Mouse (Mus musculus) heart, embryonic 11.5 days (tissue): Measurements from ENCODE around the gene Hmga2. TPM values are rescaled to one million over a fixed set of nuclear protein-coding genes. Genes with fewer than 3 reads are reported as not detected.

Experiments used
- ATAC-seq: fragments of 200-750 bp; cut with Nextera tagmentation; replicated peaks from 2 replicates; pipeline ENCODE4 v1.8.0; 2017; ENCODE audit warnings: moderate library complexity; ENCODE audit not compliant: insufficient number of reproducible peaks, low FRiP score, low TSS enrichment
- H3K27ac ChIP-seq: fragments of 300-500 bp; sonication (generic); 2 replicates; pipeline ENCODE4 v1.5.1; 2014; ENCODE audit warnings: mild to moderate bottlenecking, low read depth, low read length
- H3K27me3 ChIP-seq: fragments of 300-500 bp; sonication (generic); 2 replicates; pipeline ENCODE4 v1.6.1; 2014; ENCODE audit warnings: mild to moderate bottlenecking, low read length, mixed read lengths; ENCODE audit not compliant: control insufficient read depth, insufficient read depth
- H3K36me3 ChIP-seq: fragments of 300-500 bp; sonication (generic); 2 replicates; pipeline ENCODE4 v1.6.1; 2014; ENCODE audit warnings: mild to moderate bottlenecking, low read length, moderate library complexity, mixed read lengths; ENCODE audit not compliant: control insufficient read depth, insufficient read depth
- H3K4me1 ChIP-seq: fragments of 300-500 bp; sonication (generic); 2 replicates; pipeline ENCODE4 v1.6.1; 2014; ENCODE audit warnings: low read length; ENCODE audit not compliant: control insufficient read depth, insufficient read depth
- H3K4me2 ChIP-seq: fragments of 300-500 bp; sonication (generic); 2 replicates; pipeline ENCODE4 v1.6.1; 2014; ENCODE audit warnings: mild to moderate bottlenecking, moderate library complexity
- H3K4me3 ChIP-seq: fragments of 300-500 bp; sonication (generic); 2 replicates; pipeline ENCODE4 v1.5.1; 2014; ENCODE audit warnings: low read depth, low read length
- H3K9ac ChIP-seq: fragments of 300-500 bp; sonication (generic); 2 replicates; pipeline ENCODE4 v1.6.1; 2014; ENCODE audit warnings: mild to moderate bottlenecking, low read depth, low read length, moderate library complexity
- H3K9me3 ChIP-seq: fragments of 300-500 bp; sonication (generic); replicated peaks from 2 replicates; pipeline ENCODE4 v1.6.1; 2016; ENCODE audit warnings: low read length; ENCODE audit not compliant: control insufficient read depth
- WGBS: fragments of 180-500 bp; shearing (Covaris S2); extraction: QIAGEN DNeasy Blood & Tissue Kit; methylation state at CpG from one replicate; pipeline ENCODE4 v1.1.7; 2014; ENCODE audit not compliant: insufficient replicate concordance; 5-methylcytosine and 5-hydroxymethylcytosine counted together
- polyA plus RNA-seq: library from polyadenylated mRNA; unstranded; fragments of >200 nt; fragmentation: Nextera tagmentation; extraction: Ambion mirVana; gene quantifications from 2 replicates; pipeline ENCODE4 v1.2.1, GENCODE M21; 2014

The Hmga2 gene
- polyA plus RNA-seq, 1 experiment from 2014 or later, result 42.6 TPM

DNA sequence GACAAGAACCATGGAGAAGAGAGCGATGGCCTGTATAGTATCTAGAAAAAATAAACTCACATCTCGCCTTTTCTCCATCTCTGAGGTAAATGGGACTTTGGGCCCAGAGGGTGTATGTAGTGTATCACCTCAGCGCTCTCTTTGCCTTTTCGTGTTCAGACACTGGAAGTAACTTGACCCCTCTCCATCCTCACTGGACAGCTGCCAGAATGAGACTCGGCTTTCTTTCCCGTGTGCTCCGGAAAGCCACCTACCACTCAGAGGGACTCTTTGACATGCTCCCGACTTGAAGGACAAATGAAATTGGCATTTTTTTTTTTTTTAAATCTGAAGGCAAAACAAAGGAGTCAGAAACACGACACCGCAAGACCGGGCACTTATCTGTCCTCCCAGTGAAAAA is 35.0 kb downstream of the Hmga2 start:
- Histone ChIP-seq H3K4me2 (no peak overlapping the region), H3K9me3 (no peaks in the 10 kb centered on the region), H3K27me3 (no peaks in the 10 kb centered on the region), H3K4me1 (peaks cover 16% of the 10 kb centered on the region), H3K4me3 (no peak overlapping the region), H3K27ac (no peak overlapping the region), H3K9ac (no peak overlapping the region), H3K36me3 (peaks cover 2% of the 10 kb centered on the region; the same call in 1 of the 2 replicates)
- no peak for ATAC-seq
- WGBS, result 48% methylated on average over 11 of the region's 11 CpGs

- Histone ChIP-seq H3K27ac (no peak overlapping the region), H3K36me3 (no peaks in the 10 kb centered on the region), H3K9ac (no peak overlapping the region), H3K9me3 (no peaks in the 10 kb centered on the region), H3K4me2 (no peak overlapping the region), H3K27me3 (no peaks in the 10 kb centered on the region), H3K4me1 (peaks cover 8% of the 10 kb centered on the region), H3K4me3 (no peak overlapping the region)
- ATAC-seq, result no peak
- WGBS, result 36% methylated on average over 7 of the region's 7 CpGs
These were observed 41.8 kb downstream of the Hmga2 start for GRCm38 (mm10) chr10:120434433-120434832.

- Histone ChIP-seq H3K4me1 (peaks cover 15% of the 10 kb centered on the region), H3K9ac (no peak overlapping the region), H3K36me3 (no peaks in the 10 kb centered on the region), H3K9me3 (no peaks in the 10 kb centered on the region), H3K27me3 (no peaks in the 10 kb centered on the region), H3K4me3 (no peak overlapping the region), H3K27ac (peak overlapping the region; percentile 60), H3K4me2 (no peak overlapping the region)
- no peak for ATAC-seq
- 50% methylated on average over 5 of the region's 5 CpGs for WGBS
These were observed 42.8 kb downstream of the Hmga2 start for GRCm38 (mm10) chr10:120433463-120433815.

GRCm38 (mm10) chr10:120432731-120433462 is 43.4 kb downstream of the Hmga2 start:
- H3K27me3 ChIP-seq, result no peaks in the 10 kb centered on the region
- no peak for ATAC-seq
- no peaks in the 10 kb centered on the region for H3K36me3 ChIP-seq
- peaks cover 18% of the 10 kb centered on the region for H3K4me1 ChIP-seq
- WGBS, result 36% methylated on average over 9 of the region's 9 CpGs
- H3K9ac ChIP-seq, result no peak overlapping the region
- peak overlapping the region; percentile 60 for H3K27ac ChIP-seq
- 0 out of 2 replicates have a peak overlapping the region, but pooled peaks have one; percentile 4 for H3K4me2 ChIP-seq
- H3K4me3 ChIP-seq, result no peak overlapping the region
- no peaks in the 10 kb centered on the region for H3K9me3 ChIP-seq

DNA sequence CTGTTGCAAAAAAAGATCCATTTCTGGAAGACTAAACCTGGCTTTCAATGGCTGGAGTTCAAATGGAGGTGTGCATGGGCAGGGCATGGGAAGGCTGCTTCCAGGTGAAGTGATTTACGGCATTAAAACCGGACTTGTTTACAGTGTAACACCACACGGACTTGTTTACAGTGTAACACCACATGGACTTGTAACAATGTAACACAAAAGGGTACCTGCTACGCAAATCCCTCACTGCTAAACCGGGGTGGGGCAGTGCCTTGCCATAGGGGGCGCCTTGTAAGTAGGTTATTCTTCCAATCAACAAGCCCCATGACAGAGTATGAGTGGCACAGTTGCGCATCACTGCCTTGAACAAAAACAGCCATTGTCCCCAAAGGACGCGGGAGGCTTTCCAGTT is 44.2 kb downstream of the Hmga2 start:
- no peak for ATAC-seq
- no peak overlapping the region for H3K27ac ChIP-seq
- H3K27me3 ChIP-seq, result no peaks in the 10 kb centered on the region

DNA sequence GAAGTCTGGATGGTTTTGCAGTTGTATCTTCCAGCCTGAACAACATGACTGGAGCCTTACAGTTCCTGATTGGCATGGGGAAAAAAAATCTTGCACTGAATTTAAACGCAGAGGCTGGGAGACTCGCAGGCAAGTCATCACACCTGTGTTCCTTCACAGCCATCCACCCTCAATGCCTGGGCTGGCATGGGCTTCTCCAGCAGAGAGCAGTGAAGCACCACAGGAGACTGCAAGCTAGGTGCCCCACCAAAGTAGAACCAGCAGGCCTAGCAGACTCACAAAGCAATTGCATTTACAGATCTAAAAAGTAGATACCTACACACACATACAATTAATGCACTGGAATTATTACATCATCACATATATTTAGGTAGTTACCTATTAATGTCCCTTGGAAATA is 44.8 kb downstream of the Hmga2 start:
- Histone ChIP-seq H3K4me2 (no peak overlapping the region), H3K4me3 (no peak overlapping the region), H3K27ac (no peak overlapping the region), H3K4me1 (peaks cover 19% of the 10 kb centered on the region), H3K9me3 (no peaks in the 10 kb centered on the region), H3K9ac (no peak overlapping the region), H3K36me3 (no peaks in the 10 kb centered on the region), H3K27me3 (no peaks in the 10 kb centered on the region)
- ATAC-seq, result no peak
- WGBS, result 56% methylated on average over 2 of the region's 2 CpGs

More for the DNA sequence above, 44.2 kb downstream of the Hmga2 start:
- H3K9me3 ChIP-seq, result no peaks in the 10 kb centered on the region
- peaks cover 20% of the 10 kb centered on the region for H3K4me1 ChIP-seq
- H3K9ac ChIP-seq, result no peak overlapping the region
- H3K4me2 ChIP-seq, result no peak overlapping the region
- H3K36me3 ChIP-seq, result no peaks in the 10 kb centered on the region
- WGBS, result 79% methylated on average over 9 of the region's 9 CpGs
- H3K4me3 ChIP-seq, result no peak overlapping the region

DNA sequence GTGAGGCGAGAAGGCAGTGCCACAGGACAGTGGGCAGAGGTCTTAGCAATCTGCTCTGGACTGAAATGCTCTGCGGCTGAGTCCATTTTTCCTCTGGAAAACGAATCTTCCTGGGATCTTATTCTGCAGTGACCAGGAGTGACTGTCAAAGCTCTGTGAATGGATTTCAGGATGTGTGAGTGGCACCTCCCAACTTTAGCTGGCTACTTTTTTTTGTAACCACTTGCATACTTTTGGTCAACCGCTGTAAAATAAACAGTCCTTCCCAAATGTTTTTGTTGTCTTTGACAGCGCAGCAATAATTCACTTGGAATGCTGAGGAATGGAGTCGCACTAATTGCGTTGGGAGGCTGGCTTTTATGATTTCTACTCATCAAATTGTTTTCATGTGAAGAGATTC is 45.8 kb downstream of the Hmga2 start:
- ATAC-seq, result no peak
- peaks cover 19% of the 10 kb centered on the region for H3K4me1 ChIP-seq
- H3K9me3 ChIP-seq, result no peaks in the 10 kb centered on the region
- no peak overlapping the region for H3K27ac ChIP-seq
- 68% methylated on average over 7 of the region's 7 CpGs for WGBS
- H3K4me2 ChIP-seq, result no peak overlapping the region
- H3K27me3 ChIP-seq, result no peaks in the 10 kb centered on the region
- no peaks in the 10 kb centered on the region for H3K36me3 ChIP-seq
- H3K4me3 ChIP-seq, result no peak overlapping the region
- H3K9ac ChIP-seq, result no peak overlapping the region

DNA sequence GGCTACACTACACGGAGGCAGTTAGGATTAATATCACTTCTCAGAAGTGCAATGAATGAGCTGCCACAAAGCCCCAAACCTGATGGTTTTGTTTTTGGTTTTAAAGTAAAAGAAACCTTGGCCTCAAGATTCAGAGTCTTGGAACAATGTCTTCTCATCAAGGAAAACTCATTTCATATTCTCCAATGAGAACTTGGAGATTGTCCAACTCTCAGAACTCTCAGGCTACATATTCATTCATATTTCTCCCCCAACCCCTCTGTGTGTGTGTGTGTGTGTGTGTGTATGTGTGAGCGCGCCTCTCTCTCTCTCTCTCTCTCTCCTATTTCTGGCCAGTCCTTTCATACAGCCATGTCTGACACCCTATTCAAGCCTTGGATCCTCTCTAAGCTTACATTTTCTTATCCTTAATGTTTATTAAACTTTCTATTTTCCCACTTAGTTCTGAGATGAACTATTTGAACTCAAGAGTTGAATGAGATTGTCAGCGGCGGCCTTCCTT is 46.5 kb downstream of the Hmga2 start:
- Histone ChIP-seq H3K27ac (no peak overlapping the region), H3K4me2 (no peak overlapping the region), H3K27me3 (no peaks in the 10 kb centered on the region), H3K36me3 (no peaks in the 10 kb centered on the region), H3K9ac (no peak overlapping the region), H3K4me3 (no peak overlapping the region), H3K9me3 (no peaks in the 10 kb centered on the region), H3K4me1 (peaks cover 19% of the 10 kb centered on the region)
- no peak for ATAC-seq
- WGBS, result 87% methylated on average over 5 of the region's 5 CpGs

GRCm38 (mm10) chr10:120429199-120429551 is 47.1 kb downstream of the Hmga2 start:
- no peak for ATAC-seq
- Histone ChIP-seq H3K27me3 (no peaks in the 10 kb centered on the region), H3K9ac (no peak overlapping the region), H3K4me2 (no peak overlapping the region), H3K36me3 (no peaks in the 10 kb centered on the region), H3K4me3 (no peak overlapping the region), H3K9me3 (no peaks in the 10 kb centered on the region), H3K4me1 (peaks cover 22% of the 10 kb centered on the region), H3K27ac (no peak overlapping the region)
- WGBS, result 71% methylated on average over 10 of the region's 10 CpGs
